Mouse (Mus musculus) heart, adult 2 months (tissue): ENCODE results near the gene Myo9a.

ENCODE experiments used
- CTCF ChIP-seq: fragments of 200-600 bp; IDR thresholded peaks from 2 replicates; pipeline ENCODE4 v1.8.1; 2022; ENCODE audit warnings: antibody characterized with exemption, mild to moderate bottlenecking, moderate library complexity
- EP300 ChIP-seq: fragments of 200-500 bp; IDR thresholded peaks from 2 replicates; pipeline ENCODE4 v1.6.1; 2011; ENCODE audit warnings: low read depth, low read length, control low read depth; ENCODE audit not compliant: insufficient read depth
- POLR2A ChIP-seq: fragments of 200-500 bp; IDR thresholded peaks from 2 replicates; pipeline ENCODE4 v1.6.1; 2011; ENCODE audit warnings: mild to moderate bottlenecking, low read depth, low read length, control low read depth; ENCODE audit not compliant: insufficient read depth

DNA sequence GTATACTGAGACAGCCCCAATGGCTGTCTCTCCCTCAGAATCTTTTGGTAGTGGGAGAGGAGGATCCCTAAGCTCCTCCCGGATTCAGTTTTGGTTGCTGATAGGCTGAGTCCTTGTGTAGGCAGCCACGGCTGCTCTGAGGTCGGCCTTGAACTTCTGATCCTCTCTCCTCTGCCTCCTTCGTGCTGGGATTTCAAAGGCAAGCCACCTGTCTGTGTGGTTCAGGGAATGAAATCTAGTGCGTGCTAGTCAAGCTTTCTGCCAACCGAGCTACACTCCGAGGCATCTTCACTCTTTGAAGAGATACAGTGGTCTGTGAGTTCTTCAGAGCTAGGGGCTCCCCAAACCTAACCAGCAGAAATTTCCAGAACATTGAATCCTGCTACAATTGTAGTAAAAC lies 202.9 kb downstream of the Myo9a start:
- TF ChIP-seq CTCF = no peak
- no peak for TF ChIP-seq EP300
- no peak for TF ChIP-seq POLR2A
